Mouse (Mus musculus): ENCODE data around the gene Fignl2.

GRCm38 (mm10) chr15:101048338-101048896, 29.9 kb downstream of the Fignl2 start:
- TF ChIP-seq E2F4 (IDR thresholded peaks at IDR 0.05; ENCODE audit: insufficient replicate concordance, low read depth, low read length) = no peak
- TF ChIP-seq CTCF (conservative IDR thresholded peaks at IDR 0.05 in 1 of 2, IDR thresholded peaks at IDR 0.05 in 1 of 2; ENCODE audit: low read depth in 2 of 2, low read length in 2 of 2) = no peak
- no peak for TF ChIP-seq POLR2A (IDR thresholded peaks at IDR 0.05; ENCODE audit: low read depth, low read length)
- no peak for TF ChIP-seq MXI1 (IDR thresholded peaks at IDR 0.05; ENCODE audit: low read depth, low read length)
- TF ChIP-seq MAX (IDR thresholded peaks at IDR 0.05; ENCODE audit: low read length) = no peak
- TF ChIP-seq ZC3H11A (IDR thresholded peaks at IDR 0.05; ENCODE audit: low read depth, low read length) = no peak
- TF ChIP-seq NELFE (IDR thresholded peaks at IDR 0.05; ENCODE audit: low read depth, low read length) = no peak
